Mouse (Mus musculus): Measurements from ENCODE around the gene Tmem206.

Tmem206 gene

GRCm38 (mm10) chr1:191311296-191311898 lies 14.3 kb upstream of the Tmem206 start:
- DNase-seq: no peak

- DNase-seq: peak; percentile 85
Measured at GRCm38 (mm10) chr1:191312513-191312941, 13.2 kb upstream of the Tmem206 start.

GRCm38 (mm10) chr1:191313158-191313557 lies 12.6 kb upstream of the Tmem206 start:
- peak; percentile 42 for DNase-seq

GRCm38 (mm10) chr1:191313926-191314325 lies 11.8 kb upstream of the Tmem206 start:
- DNase-seq: no peak

GRCm38 (mm10) chr1:191316818-191317217 lies 8.9 kb upstream of the Tmem206 start:
- peak; percentile 45 for DNase-seq

GRCm38 (mm10) chr1:191317591-191318196 lies 8.0 kb upstream of the Tmem206 start, which contains the start of gene Nenf:
Gene Nenf, minus strand, starts transcription at chr1:191318194.
- peak; percentile 86 for DNase-seq

GRCm38 (mm10) chr1:191318686-191319085 lies 7.0 kb upstream of the Tmem206 start:
- peak; percentile 27 for DNase-seq

- no peak for DNase-seq
Measured at GRCm38 (mm10) chr1:191323381-191323780, 2.3 kb upstream of the Tmem206 start.

- peak; percentile 55 for DNase-seq
Measured at GRCm38 (mm10) chr1:191324733-191325590, 750 bp upstream of the Tmem206 start.

GRCm38 (mm10) chr1:191326233-191326882 lies 646 bp downstream of the Tmem206 start:
- peak; percentile 39 for DNase-seq

GRCm38 (mm10) chr1:191327258-191327657 lies 1.5 kb downstream of the Tmem206 start:
- peak; percentile 26 for DNase-seq

- peak; percentile 46 for DNase-seq
Measured at GRCm38 (mm10) chr1:191328019-191328441, 2.3 kb downstream of the Tmem206 start.

- no peak for DNase-seq
Measured at GRCm38 (mm10) chr1:191330356-191330755, 4.6 kb downstream of the Tmem206 start.

- DNase-seq: no peak
Measured at GRCm38 (mm10) chr1:191334500-191334899, 8.8 kb downstream of the Tmem206 start.

GRCm38 (mm10) chr1:191339876-191340275 lies 14.2 kb downstream of the Tmem206 start:
- no peak for DNase-seq

GRCm38 (mm10) chr1:191340530-191340929 lies 14.8 kb downstream of the Tmem206 start:
- DNase-seq: no peak

- no peak for DNase-seq
Measured at GRCm38 (mm10) chr1:191347602-191348001, 21.9 kb downstream of the Tmem206 start.

- no peak for DNase-seq
Measured at GRCm38 (mm10) chr1:191348592-191348991, 22.9 kb downstream of the Tmem206 start.

- no peak for DNase-seq
Measured at GRCm38 (mm10) chr1:191348996-191349395, 23.3 kb downstream of the Tmem206 start.

- no peak for DNase-seq
Measured at GRCm38 (mm10) chr1:191349486-191350037, 23.9 kb downstream of the Tmem206 start.

GRCm38 (mm10) chr1:191350355-191350754 lies 24.6 kb downstream of the Tmem206 start:
- no peak for DNase-seq

- peak; percentile 26 for DNase-seq
Measured at GRCm38 (mm10) chr1:191352786-191353488, 27.2 kb downstream of the Tmem206 start.
